Mouse (Mus musculus) olfactory bulb, adult 2 months (tissue): Measurements from ENCODE around the gene Zdhhc18. TPM values are rescaled to one million over a fixed set of nuclear protein-coding genes. Genes with fewer than 3 reads are reported as not detected.

Experiments
- H3K27ac ChIP-seq: fragments of 200-500 bp; 2 replicates; pipeline ENCODE4 v1.5.1; 2012; ENCODE audit warnings: low read depth, low read length; ENCODE audit not compliant: insufficient read depth
- H3K4me1 ChIP-seq: fragments of 200-500 bp; 2 replicates; pipeline ENCODE4 v1.6.1; 2012; ENCODE audit warnings: low read length; ENCODE audit not compliant: control insufficient read depth, insufficient read depth
- H3K4me3 ChIP-seq: fragments of 200-500 bp; 2 replicates; pipeline ENCODE4 v1.5.1; 2012; ENCODE audit warnings: mild to moderate bottlenecking, low read depth, low read length, moderate library complexity; ENCODE audit not compliant: insufficient read depth
- CTCF ChIP-seq: fragments of 200-500 bp; IDR thresholded peaks from 2 replicates; pipeline ENCODE4 v1.5.1; 2012; ENCODE audit warnings: low read depth, mild to moderate bottlenecking, low read length, moderate library complexity; ENCODE audit not compliant: insufficient read depth
- POLR2A ChIP-seq: fragments of 200-500 bp; IDR thresholded peaks from 2 replicates; pipeline ENCODE4 v1.6.1; 2012; ENCODE audit warnings: mild to moderate bottlenecking, low read depth, low read length, moderate library complexity; ENCODE audit not compliant: insufficient read depth
- WGBS: fragments of 180-500 bp; shearing (Covaris S2); methylation state at CpG from one replicate; pipeline ENCODE4 v1.1.7; 2018; 5-methylcytosine and 5-hydroxymethylcytosine counted together
- polyA plus RNA-seq: library from polyadenylated mRNA; stranded (reverse); fragments of >200 nt; gene quantifications from 2 replicates; pipeline ENCODE4 v1.2.4, GENCODE M21; 2012; ENCODE audit warnings: low replicate concordance; ENCODE audit not compliant: missing spikeins, insufficient read depth, insufficient read length

The Zdhhc18 gene
- polyA plus RNA-seq, 1 experiment = not detected

DNA sequence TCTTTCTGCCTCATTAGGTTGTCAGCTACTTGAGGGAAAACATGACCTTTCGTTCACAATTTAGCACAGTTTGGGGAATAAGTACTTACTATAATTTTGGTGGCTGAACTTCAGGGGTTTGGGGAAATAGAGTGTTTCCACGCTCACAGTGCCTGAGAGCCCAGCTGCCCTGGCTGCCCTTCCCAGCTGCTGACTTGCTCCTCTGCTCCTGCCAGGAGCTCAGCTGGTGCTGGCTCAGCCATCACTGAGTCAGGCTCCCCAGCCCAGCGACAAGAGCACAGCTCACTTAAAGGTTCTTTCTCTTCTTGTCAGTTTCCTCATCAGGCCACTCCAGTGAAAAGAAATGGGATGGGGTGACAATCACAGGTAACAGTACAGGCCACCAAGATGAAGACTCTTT lies 18.6 kb upstream of the Zdhhc18 start:
- H3K4me1 ChIP-seq = peaks cover 20% of the 10 kb centered on the region
- 34% methylated on average over 3 of the region's 3 CpGs for WGBS
- no peak overlapping the region for H3K27ac ChIP-seq
- H3K4me3 ChIP-seq = no peak overlapping the region
- TF ChIP-seq POLR2A (no peak), CTCF (no peak)

- Histone ChIP-seq H3K4me1 (peaks cover 14% of the 10 kb centered on the region), H3K4me3 (no peak overlapping the region), H3K27ac (no peak overlapping the region)
- TF ChIP-seq POLR2A = no peak
- no peak for TF ChIP-seq CTCF
- WGBS = 92% methylated on average over 6 of the region's 6 CpGs
These were observed 16.2 kb upstream of the Zdhhc18 start for GRCm38 (mm10) chr4:133666199-133666598.

DNA sequence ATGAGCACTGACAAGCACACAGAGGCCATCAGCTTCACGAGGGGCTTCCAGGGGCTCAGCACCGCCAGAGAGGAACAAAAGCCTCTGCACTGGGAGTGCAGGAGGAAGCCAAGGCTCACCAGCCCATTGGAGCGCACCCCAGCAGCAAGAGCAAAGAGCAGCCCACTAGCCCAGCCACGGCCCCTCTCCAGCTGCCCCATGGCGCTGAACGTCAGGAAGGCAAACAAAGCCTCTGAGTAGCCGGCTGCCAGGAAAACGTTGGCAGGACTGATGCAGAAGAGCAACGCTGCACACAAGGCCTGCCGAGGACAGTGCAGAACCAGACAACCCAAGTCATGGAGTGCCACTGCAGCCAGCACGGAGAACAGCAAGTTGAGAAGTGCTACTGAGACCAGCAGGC lies 15.2 kb upstream of the Zdhhc18 start:
- peaks cover 19% of the 10 kb centered on the region for H3K4me1 ChIP-seq
- no peak overlapping the region for H3K4me3 ChIP-seq
- 50% methylated on average over 11 of the region's 11 CpGs for WGBS
- H3K27ac ChIP-seq = no peak overlapping the region
- no peak for TF ChIP-seq POLR2A
- no peak for TF ChIP-seq CTCF

- Histone ChIP-seq H3K4me1 (peaks cover 21% of the 10 kb centered on the region), H3K4me3 (no peak overlapping the region), H3K27ac (no peak overlapping the region)
- TF ChIP-seq CTCF = no peak
- no peak for TF ChIP-seq POLR2A
- WGBS = 88% methylated on average over 8 of the region's 8 CpGs
These were observed 13.0 kb upstream of the Zdhhc18 start for GRCm38 (mm10) chr4:133662945-133663344.

DNA sequence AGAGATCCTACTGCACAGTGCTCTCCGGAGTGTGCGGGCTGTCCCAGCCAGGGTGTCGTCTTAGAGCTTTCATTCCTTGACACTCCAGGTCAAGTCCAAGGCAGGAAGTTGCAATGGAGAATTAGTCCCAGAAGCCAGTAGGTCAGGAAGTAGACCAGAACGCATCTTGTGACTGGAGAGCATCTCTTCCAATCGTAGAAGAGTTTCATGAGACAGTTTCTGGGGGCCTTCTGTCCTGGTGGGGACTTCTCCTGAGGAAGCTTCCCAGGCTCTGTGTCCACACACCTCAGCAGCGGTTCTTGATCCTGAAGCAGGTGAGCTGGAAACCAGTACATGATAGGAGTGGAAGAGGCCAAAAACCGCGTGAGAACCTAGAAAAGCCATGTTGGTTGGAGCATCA lies 12.5 kb upstream of the Zdhhc18 start:
- H3K27ac ChIP-seq = no peak overlapping the region
- WGBS = 97% methylated on average over 8 of the region's 8 CpGs
- peaks cover 21% of the 10 kb centered on the region for H3K4me1 ChIP-seq
- no peak for TF ChIP-seq POLR2A
- no peak for TF ChIP-seq CTCF
- H3K4me3 ChIP-seq = no peak overlapping the region

DNA sequence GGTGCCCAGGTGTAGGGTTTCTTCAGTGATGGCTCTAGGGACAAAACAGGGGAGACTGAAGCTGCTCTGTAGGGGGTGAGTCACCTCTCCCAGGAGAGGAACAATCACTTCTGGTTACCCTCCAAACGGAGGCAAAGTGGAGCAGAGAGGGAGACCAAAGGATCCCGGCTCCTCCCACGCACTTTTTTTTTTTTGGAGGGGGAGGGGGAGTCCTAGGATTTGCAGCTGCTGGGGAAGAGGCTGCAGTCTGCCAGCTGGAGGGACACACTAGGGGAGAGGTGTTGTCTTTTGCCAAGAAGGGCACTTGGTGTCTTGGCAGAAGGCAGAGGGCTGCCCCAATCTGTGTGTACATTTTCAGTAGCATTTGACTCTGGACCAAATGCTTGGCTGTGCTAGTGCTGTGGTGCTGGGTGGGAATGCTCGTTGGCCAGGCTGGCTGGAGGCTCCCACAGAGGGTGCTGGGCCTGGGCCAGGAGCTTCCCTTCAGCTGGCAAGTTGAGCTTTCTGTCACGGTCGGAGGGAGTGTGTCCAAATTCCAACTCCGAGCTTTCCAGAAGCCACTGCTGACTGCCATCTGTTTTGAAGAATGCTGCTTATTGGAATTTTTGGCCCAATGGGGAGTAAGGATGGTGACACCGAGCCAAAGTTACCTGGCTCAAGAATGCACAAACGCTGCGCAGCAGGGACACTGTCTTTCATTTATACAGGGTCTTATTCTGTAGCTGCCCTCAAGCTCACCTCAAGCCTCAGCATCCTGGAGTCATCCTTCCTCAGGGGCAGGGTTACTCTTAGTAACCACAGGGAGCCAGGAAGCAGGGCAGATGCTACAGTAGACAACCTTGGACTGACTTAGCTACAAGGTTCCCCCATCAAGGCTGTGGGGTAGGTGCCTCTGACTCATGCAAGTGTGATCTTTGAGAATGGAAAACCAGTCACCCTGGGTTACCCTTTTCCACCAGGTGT lies 10.5 kb upstream of the Zdhhc18 start:
- H3K4me3 ChIP-seq = peak overlapping the region; percentile 20; the same call in 1 of the 2 replicates
- peak overlapping the region; percentile 89 for H3K27ac ChIP-seq
- peaks cover 20% of the 10 kb centered on the region for H3K4me1 ChIP-seq
- TF ChIP-seq CTCF = no peak
- 0 out of 2 replicates have a peak, but pooled peaks have one; percentile 19 for TF ChIP-seq POLR2A
- 8% methylated on average over 10 of the region's 10 CpGs for WGBS

DNA sequence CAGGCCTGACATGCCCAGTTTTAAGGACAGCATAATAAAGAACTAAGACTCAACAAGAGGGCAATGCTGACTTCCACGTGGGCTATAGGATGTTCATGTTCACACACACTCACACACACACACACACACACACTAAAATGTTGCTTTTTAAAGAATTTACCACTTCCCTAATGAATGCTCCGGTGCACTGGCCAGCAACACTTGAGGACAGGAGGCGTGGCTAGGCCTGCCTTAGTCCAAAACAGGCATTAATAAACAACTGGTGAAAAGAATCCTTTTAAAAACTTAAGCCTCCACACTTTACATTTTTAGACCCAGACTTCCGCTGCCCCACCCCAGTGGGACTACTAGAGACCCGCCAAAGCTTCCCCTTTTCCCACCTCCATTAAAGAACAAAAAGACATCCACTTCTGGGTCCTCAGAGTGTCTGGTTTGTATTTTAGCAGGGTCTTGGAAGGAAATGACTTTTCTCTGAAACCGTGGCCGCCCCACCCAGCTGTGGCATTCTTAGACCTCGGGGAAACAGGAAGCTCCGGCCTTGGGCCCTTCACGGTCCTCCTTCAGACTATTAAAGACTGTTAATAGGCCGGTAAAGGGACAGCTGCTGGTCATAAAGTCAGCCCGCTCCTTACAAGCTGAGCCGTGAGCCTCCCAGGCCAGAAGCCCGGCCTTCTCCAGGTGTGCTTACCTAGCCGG lies 9.7 kb upstream of the Zdhhc18 start:
- Histone ChIP-seq H3K4me3 (peak overlapping the region; percentile 20; the same call in 1 of the 2 replicates), H3K4me1 (peaks cover 13% of the 10 kb centered on the region), H3K27ac (peak overlapping the region; percentile 89)
- WGBS = 24% methylated on average over 15 of the region's 15 CpGs
- TF ChIP-seq POLR2A (no peak), CTCF (no peak)

- Histone ChIP-seq H3K4me1 (peaks cover 13% of the 10 kb centered on the region), H3K27ac (no peak overlapping the region), H3K4me3 (no peak overlapping the region)
- TF ChIP-seq CTCF = no peak
- TF ChIP-seq POLR2A = no peak
- 71% methylated on average over 2 of the region's 2 CpGs for WGBS
These were observed 8.8 kb upstream of the Zdhhc18 start for GRCm38 (mm10) chr4:133658729-133659128.
